Mouse (Mus musculus): ENCODE data around the gene Gsx1. TPM values are rescaled to one million over a fixed set of nuclear protein-coding genes. Genes with fewer than 3 reads are reported as not detected.

Gene Gsx1
- 7.4 and 9.3 TPM in 2 replicates for polyA plus RNA-seq (2015; fragmentation: Nextera tagmentation; extraction: Ambion mirVana)

GRCm38 (mm10) chr5:147188571-147188975 is at the start of gene Gsx1:
Gsx1 (plus strand) TSS chr5:147188696.
- H3K4me3 ChIP-seq: peak within 1 kb of the TSS; percentile 37

GRCm38 (mm10) chr5:147147340-147147739 is 41.2 kb upstream of the Gsx1 start:
- Histone ChIP-seq H3K27me3 (0 out of 2 replicates have a peak, but pooled peaks cover 9% of the 10 kb centered on the region), H3K4me2 (no peak overlapping the region), H3K27ac (replicated peaks) (no peak overlapping the region), H3K4me1 (replicated peaks) (no peaks in the 10 kb centered on the region), H3K4me3 (no peak overlapping the region), H3K9me3 (no peaks in the 10 kb centered on the region), H3K9ac (no peak overlapping the region), H3K36me3 (no peaks in the 10 kb centered on the region)
- ATAC-seq (ENCODE audit: low FRiP score, low read depth): no peak

More at GRCm38 (mm10) chr5:147188571-147188975, at the start of gene Gsx1:
- no peak within 1 kb of the TSS for H3K27ac ChIP-seq (replicated peaks)
- H3K4me2 ChIP-seq: peak within 1 kb of the TSS; percentile 51
- H3K27me3 ChIP-seq: peaks cover 75% of the 10 kb centered on the region
- H3K36me3 ChIP-seq: no peaks in the 10 kb centered on the region
- peak; percentile 63 for ATAC-seq (ENCODE audit: low FRiP score, low read depth)
- WGBS: under 1% methylated on average over 30 of the region's 37 CpGs
- peaks cover 36% of the 10 kb centered on the region for H3K4me1 ChIP-seq (replicated peaks)
- 0 out of 2 replicates have a peak within 1 kb of the TSS, but pooled peaks have one; percentile 23 for H3K9ac ChIP-seq
- H3K9me3 ChIP-seq: no peaks in the 10 kb centered on the region

GRCm38 (mm10) chr5:147154806-147155371 is 33.6 kb upstream of the Gsx1 start:
- Histone ChIP-seq H3K9ac (no peak overlapping the region), H3K9me3 (no peaks in the 10 kb centered on the region), H3K4me3 (no peak overlapping the region), H3K27me3 (peaks cover 28% of the 10 kb centered on the region), H3K4me2 (peak overlapping the region; percentile 32; the same call in 1 of the 2 replicates), H3K36me3 (no peaks in the 10 kb centered on the region), H3K4me1 (replicated peaks) (peaks cover 18% of the 10 kb centered on the region), H3K27ac (replicated peaks) (peak overlapping the region; percentile 31; the same call in 1 of the 2 replicates)
- 7% methylated on average over 13 of the region's 13 CpGs for WGBS
- ATAC-seq (ENCODE audit: low FRiP score, low read depth): peak; percentile 72

- WGBS: 2% methylated on average over 13 of the region's 13 CpGs
- peaks cover 28% of the 10 kb centered on the region for H3K27me3 ChIP-seq
- no peaks in the 10 kb centered on the region for H3K9me3 ChIP-seq
- no peaks in the 10 kb centered on the region for H3K36me3 ChIP-seq
- H3K27ac ChIP-seq (replicated peaks): peak overlapping the region; percentile 31; the same call in 1 of the 2 replicates
- no peak overlapping the region for H3K9ac ChIP-seq
- H3K4me2 ChIP-seq: no peak overlapping the region
- peaks cover 18% of the 10 kb centered on the region for H3K4me1 ChIP-seq (replicated peaks)
- H3K4me3 ChIP-seq: no peak overlapping the region
- peak; percentile 95 for ATAC-seq (ENCODE audit: low FRiP score, low read depth)
These were observed 32.9 kb upstream of the Gsx1 start for GRCm38 (mm10) chr5:147155449-147156133.

GRCm38 (mm10) chr5:147156376-147156775 is 32.1 kb upstream of the Gsx1 start:
- Histone ChIP-seq H3K4me1 (replicated peaks) (peaks cover 18% of the 10 kb centered on the region), H3K4me3 (no peak overlapping the region), H3K36me3 (no peaks in the 10 kb centered on the region), H3K27ac (replicated peaks) (no peak overlapping the region), H3K27me3 (peaks cover 28% of the 10 kb centered on the region), H3K9me3 (no peaks in the 10 kb centered on the region), H3K4me2 (no peak overlapping the region), H3K9ac (no peak overlapping the region)
- WGBS: 38% methylated on average over 3 of the region's 3 CpGs
- no peak for ATAC-seq (ENCODE audit: low FRiP score, low read depth)

GRCm38 (mm10) chr5:147157441-147157840 is 31.1 kb upstream of the Gsx1 start:
- Histone ChIP-seq H3K4me2 (no peak overlapping the region), H3K4me1 (replicated peaks) (peaks cover 18% of the 10 kb centered on the region), H3K27me3 (peaks cover 21% of the 10 kb centered on the region), H3K9me3 (no peaks in the 10 kb centered on the region), H3K36me3 (no peaks in the 10 kb centered on the region), H3K4me3 (no peak overlapping the region), H3K9ac (no peak overlapping the region), H3K27ac (replicated peaks) (no peak overlapping the region)
- no peak for ATAC-seq (ENCODE audit: low FRiP score, low read depth)
- 73% methylated on average over 7 of the region's 7 CpGs for WGBS

GRCm38 (mm10) chr5:147159320-147159719 is 29.2 kb upstream of the Gsx1 start:
- no peak for ATAC-seq (ENCODE audit: low FRiP score, low read depth)
- WGBS: 97% methylated on average over 6 of the region's 6 CpGs
- Histone ChIP-seq H3K36me3 (no peaks in the 10 kb centered on the region), H3K9ac (no peak overlapping the region), H3K4me2 (no peak overlapping the region), H3K27ac (replicated peaks) (no peak overlapping the region), H3K9me3 (no peaks in the 10 kb centered on the region), H3K27me3 (peaks cover 14% of the 10 kb centered on the region), H3K4me3 (no peak overlapping the region), H3K4me1 (replicated peaks) (peaks cover 18% of the 10 kb centered on the region)

- 98% methylated on average over 2 of the region's 2 CpGs for WGBS
- Histone ChIP-seq H3K27ac (replicated peaks) (no peak overlapping the region), H3K36me3 (no peaks in the 10 kb centered on the region), H3K4me1 (replicated peaks) (peaks cover 15% of the 10 kb centered on the region), H3K9ac (no peak overlapping the region), H3K4me2 (no peak overlapping the region), H3K27me3 (peaks cover 14% of the 10 kb centered on the region), H3K9me3 (no peaks in the 10 kb centered on the region), H3K4me3 (no peak overlapping the region)
- no peak for ATAC-seq (ENCODE audit: low FRiP score, low read depth)
These were observed 28.7 kb upstream of the Gsx1 start for GRCm38 (mm10) chr5:147159792-147160191.

- 81% methylated on average over 6 of the region's 6 CpGs for WGBS
- H3K4me3 ChIP-seq: no peak overlapping the region
- no peak overlapping the region for H3K9ac ChIP-seq
- no peak overlapping the region for H3K27ac ChIP-seq (replicated peaks)
- H3K4me2 ChIP-seq: no peak overlapping the region
- 0 out of 2 replicates have a peak, but pooled peaks cover 2% of the 10 kb centered on the region for H3K27me3 ChIP-seq
- H3K9me3 ChIP-seq: no peaks in the 10 kb centered on the region
- ATAC-seq (ENCODE audit: low FRiP score, low read depth): no peak
- no peaks in the 10 kb centered on the region for H3K36me3 ChIP-seq
- H3K4me1 ChIP-seq (replicated peaks): no peaks in the 10 kb centered on the region
These were observed 23.4 kb upstream of the Gsx1 start for GRCm38 (mm10) chr5:147165060-147165459.

GRCm38 (mm10) chr5:147170088-147170487 is 18.4 kb upstream of the Gsx1 start:
- Histone ChIP-seq H3K9ac (no peak overlapping the region), H3K4me1 (replicated peaks) (no peaks in the 10 kb centered on the region), H3K4me3 (no peak overlapping the region), H3K36me3 (no peaks in the 10 kb centered on the region), H3K9me3 (no peaks in the 10 kb centered on the region; the same call in 1 of the 2 replicates), H3K4me2 (no peak overlapping the region), H3K27ac (replicated peaks) (no peak overlapping the region), H3K27me3 (0 out of 2 replicates have a peak, but pooled peaks cover 2% of the 10 kb centered on the region)
- ATAC-seq (ENCODE audit: low FRiP score, low read depth): peak; percentile 34; the same call in 1 of the 2 replicates
- 44% methylated on average over 7 of the region's 7 CpGs for WGBS

- H3K27me3 ChIP-seq: no peaks in the 10 kb centered on the region
- H3K36me3 ChIP-seq: no peaks in the 10 kb centered on the region
- H3K9me3 ChIP-seq: no peaks in the 10 kb centered on the region; the same call in 1 of the 2 replicates
- H3K4me1 ChIP-seq (replicated peaks): no peaks in the 10 kb centered on the region
- no peak for ATAC-seq (ENCODE audit: low FRiP score, low read depth)
- no peak overlapping the region for H3K4me2 ChIP-seq
- 87% methylated on average over 3 of the region's 3 CpGs for WGBS
- H3K4me3 ChIP-seq: no peak overlapping the region
- no peak overlapping the region for H3K9ac ChIP-seq
- no peak overlapping the region for H3K27ac ChIP-seq (replicated peaks)
These were observed 14.4 kb upstream of the Gsx1 start for GRCm38 (mm10) chr5:147174046-147174445.

- ATAC-seq (ENCODE audit: low FRiP score, low read depth): no peak
- no peaks in the 10 kb centered on the region for H3K36me3 ChIP-seq
- WGBS: 13% methylated on average over 16 of the region's 19 CpGs
- no peaks in the 10 kb centered on the region for H3K9me3 ChIP-seq
- H3K27me3 ChIP-seq: peaks cover 49% of the 10 kb centered on the region
- H3K4me1 ChIP-seq (replicated peaks): peaks cover 36% of the 10 kb centered on the region
- no peak overlapping the region for H3K27ac ChIP-seq (replicated peaks)
- no peak overlapping the region for H3K9ac ChIP-seq
- H3K4me2 ChIP-seq: peak overlapping the region; percentile 51
- no peak overlapping the region for H3K4me3 ChIP-seq
These were observed 3.2 kb upstream of the Gsx1 start for GRCm38 (mm10) chr5:147185174-147185915.
